Mouse (Mus musculus) testis, adult 2 months (tissue): ENCODE results near the gene Fto. TPM values are rescaled to one million over a fixed set of nuclear protein-coding genes. Genes with fewer than 3 reads are reported as not detected.
A peak's percentile ranks its signal among the peaks of the same experiment; 100 is the strongest.

Experiments
- H3K27ac ChIP-seq: fragments of 200-500 bp; 2 replicates; pipeline ENCODE4 v1.5.1; 2012; ENCODE audit warnings: low read depth, low read length; ENCODE audit not compliant: control insufficient read depth, insufficient read depth
- H3K27me3 ChIP-seq: fragments of 200-500 bp; 2 replicates; pipeline ENCODE4 v1.6.1; 2012; ENCODE audit warnings: mild to moderate bottlenecking, low read length, moderate library complexity; ENCODE audit not compliant: control insufficient read depth, insufficient read depth
- H3K36me3 ChIP-seq: fragments of 200-500 bp; 2 replicates; pipeline ENCODE4 v1.6.1; 2012; ENCODE audit warnings: mild to moderate bottlenecking, low read length; ENCODE audit not compliant: control insufficient read depth, insufficient read depth
- H3K4me1 ChIP-seq: fragments of 200-500 bp; 2 replicates; pipeline ENCODE4 v1.6.1; 2012; ENCODE audit warnings: low read length; ENCODE audit not compliant: control insufficient read depth, insufficient read depth
- H3K4me3 ChIP-seq: fragments of 200-500 bp; 2 replicates; pipeline ENCODE4 v1.5.1; 2012; ENCODE audit warnings: low read depth, mild to moderate bottlenecking, low read length, moderate library complexity, mixed read lengths; ENCODE audit not compliant: control insufficient read depth
- CTCF ChIP-seq: fragments of 200-500 bp; IDR thresholded peaks from 2 replicates; pipeline ENCODE4 v1.5.1; 2012; ENCODE audit warnings: low read depth, mild to moderate bottlenecking, inconsistent platforms, low read length, moderate library complexity; ENCODE audit not compliant: control insufficient read depth, insufficient read depth, insufficient replicate concordance
- POLR2A ChIP-seq: fragments of 200-500 bp; IDR thresholded peaks from 2 replicates; pipeline ENCODE4 v1.6.1; 2012; ENCODE audit warnings: low read depth, mild to moderate bottlenecking, inconsistent platforms, low read length, moderate library complexity; ENCODE audit not compliant: control insufficient read depth
- polyA plus RNA-seq: library from polyadenylated mRNA; depleted of rRNA; stranded (reverse); fragments of >200 nt; gene quantifications from 2 replicates; pipeline ENCODE4 v1.2.3, GENCODE M21; 2012

Gene Fto
- polyA plus RNA-seq, 1 experiment, result 56.4 TPM

DNA sequence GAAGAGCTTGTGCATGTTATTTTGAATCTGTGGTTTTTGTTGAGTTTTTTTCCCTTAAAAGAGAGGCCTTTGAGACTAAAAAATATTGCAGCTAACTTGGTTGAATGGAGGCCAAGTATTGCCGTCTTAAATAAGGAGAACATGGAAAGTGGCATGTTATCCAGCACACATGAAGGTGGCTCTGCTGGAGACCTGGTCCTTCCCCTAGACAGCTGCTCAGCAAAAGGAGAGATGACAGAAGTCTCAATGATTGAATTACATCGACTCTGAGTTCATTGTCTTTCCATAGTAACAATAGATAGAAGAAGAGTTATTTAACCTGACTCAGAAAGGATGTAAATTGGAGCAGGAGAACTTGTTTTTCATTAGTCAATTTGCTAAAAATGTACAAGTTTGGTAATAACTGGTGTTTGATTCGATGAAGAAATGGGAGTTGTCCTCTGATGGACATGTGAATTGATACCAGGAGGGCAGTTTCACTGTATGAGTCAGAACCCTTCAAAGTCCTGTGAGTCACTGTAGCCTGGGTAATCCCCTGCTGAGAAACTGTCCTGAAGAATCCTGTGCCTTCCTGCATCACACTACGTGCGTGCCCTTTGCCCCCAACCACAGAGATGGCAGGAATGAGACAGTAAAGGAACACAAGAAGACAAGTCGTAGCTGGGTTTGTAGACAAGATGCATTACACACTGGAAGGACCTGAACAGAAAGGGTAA lies 82.2 kb downstream of the Fto start:
- no peak overlapping the region for H3K4me3 ChIP-seq
- no peak overlapping the region for H3K27ac ChIP-seq
- no peak for TF ChIP-seq POLR2A
- TF ChIP-seq CTCF, result no peak
- H3K4me1 ChIP-seq, result no peaks in the 10 kb centered on the region
- no peaks in the 10 kb centered on the region for H3K27me3 ChIP-seq
- H3K36me3 ChIP-seq, result no peaks in the 10 kb centered on the region

DNA sequence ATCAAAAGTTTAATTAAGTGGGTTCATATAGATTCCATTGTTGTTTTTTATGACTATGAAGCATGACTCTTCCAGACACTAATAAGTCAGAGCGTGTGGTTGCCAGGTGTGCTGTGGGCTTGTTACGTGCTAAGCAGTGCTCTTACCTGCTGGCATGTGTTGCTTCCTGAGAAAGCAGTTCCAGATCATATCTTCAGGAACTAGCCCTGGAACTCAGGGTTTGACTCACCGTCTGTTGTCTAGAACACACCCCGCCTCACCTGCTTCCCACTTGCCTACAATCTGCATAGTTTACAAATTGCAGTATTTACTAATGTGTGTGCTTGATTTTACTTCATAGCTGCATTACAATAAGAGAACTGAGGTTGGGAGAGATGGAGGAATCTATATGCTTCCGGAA lies 84.7 kb downstream of the Fto start:
- H3K4me3 ChIP-seq, result no peak overlapping the region
- TF ChIP-seq POLR2A (no peak), CTCF (no peak)
- no peaks in the 10 kb centered on the region for H3K4me1 ChIP-seq
- no peaks in the 10 kb centered on the region for H3K36me3 ChIP-seq
- H3K27me3 ChIP-seq, result no peaks in the 10 kb centered on the region
- no peak overlapping the region for H3K27ac ChIP-seq

DNA sequence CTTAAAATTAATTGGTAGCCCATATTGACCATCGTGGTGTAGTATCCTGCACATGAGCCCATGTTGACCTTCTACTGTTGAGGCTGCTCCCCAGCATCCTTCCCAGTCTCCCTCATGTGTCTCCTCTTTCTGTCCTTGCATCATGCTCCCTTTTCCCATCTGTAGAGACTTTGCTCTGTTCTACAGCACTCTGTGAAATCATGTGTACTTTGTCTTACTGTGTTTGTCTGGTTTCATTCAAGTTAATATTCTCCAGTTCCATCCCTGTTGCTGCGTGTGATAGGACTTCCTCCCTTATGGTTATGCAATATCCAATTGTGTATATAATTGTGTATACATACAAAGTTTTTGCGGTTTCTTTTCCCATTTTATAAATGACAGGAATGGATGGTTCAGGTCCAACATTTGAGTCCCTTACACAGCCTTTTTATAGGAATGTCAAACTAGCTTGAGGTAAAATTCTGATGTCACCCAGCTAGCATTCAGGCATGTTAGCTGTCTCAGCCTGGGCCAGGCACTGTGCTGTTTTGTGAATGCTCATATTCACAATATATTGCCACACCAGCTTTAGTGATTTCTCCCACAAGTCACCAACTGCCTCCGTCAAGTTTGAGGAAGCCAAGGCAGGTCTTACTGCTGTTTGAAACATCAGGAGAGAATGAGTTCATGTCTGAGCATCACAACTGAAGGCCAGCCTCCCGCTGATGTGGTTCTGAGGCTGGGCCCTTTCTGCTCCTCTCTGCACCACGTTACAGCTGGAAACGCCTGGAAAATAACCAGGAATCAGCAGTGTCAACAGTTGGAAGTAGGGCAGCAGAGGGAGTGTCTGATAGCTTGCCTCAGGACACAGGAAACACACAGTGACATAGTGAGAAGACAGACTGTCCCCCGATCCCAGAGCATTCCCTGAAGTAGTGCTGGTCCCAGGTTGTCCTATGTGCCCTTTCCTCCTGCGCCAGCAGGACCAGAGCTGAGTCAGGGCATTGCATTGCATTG lies 90.0 kb downstream of the Fto start:
- no peaks in the 10 kb centered on the region for H3K4me1 ChIP-seq
- no peak for TF ChIP-seq CTCF
- no peak overlapping the region for H3K27ac ChIP-seq
- H3K27me3 ChIP-seq, result no peaks in the 10 kb centered on the region
- no peaks in the 10 kb centered on the region for H3K36me3 ChIP-seq
- no peak overlapping the region for H3K4me3 ChIP-seq

DNA sequence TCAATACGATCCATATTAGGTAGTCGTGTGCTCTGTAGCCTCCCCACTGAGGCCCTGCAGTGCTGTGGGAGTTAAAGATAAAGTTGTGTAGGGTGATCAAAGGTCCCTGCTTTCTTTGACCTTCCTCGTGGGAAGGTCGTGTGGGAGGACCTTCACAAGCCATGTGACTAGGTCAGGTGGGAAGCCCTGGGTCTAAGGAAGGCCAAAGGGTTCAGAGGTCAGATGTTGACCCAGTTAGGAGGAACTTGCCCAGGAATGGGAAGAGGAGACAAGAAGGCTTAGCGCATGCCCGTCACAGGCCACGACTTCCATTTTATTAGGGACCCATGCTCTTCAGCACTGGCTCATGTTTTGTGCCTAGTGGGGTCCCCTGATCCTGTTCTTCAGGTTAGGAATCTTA lies 91.0 kb downstream of the Fto start:
- no peaks in the 10 kb centered on the region for H3K27me3 ChIP-seq
- H3K27ac ChIP-seq, result no peak overlapping the region
- H3K36me3 ChIP-seq, result no peaks in the 10 kb centered on the region
- TF ChIP-seq POLR2A, result no peak
- TF ChIP-seq CTCF, result no peak
- H3K4me3 ChIP-seq, result no peak overlapping the region
- H3K4me1 ChIP-seq, result no peaks in the 10 kb centered on the region

DNA sequence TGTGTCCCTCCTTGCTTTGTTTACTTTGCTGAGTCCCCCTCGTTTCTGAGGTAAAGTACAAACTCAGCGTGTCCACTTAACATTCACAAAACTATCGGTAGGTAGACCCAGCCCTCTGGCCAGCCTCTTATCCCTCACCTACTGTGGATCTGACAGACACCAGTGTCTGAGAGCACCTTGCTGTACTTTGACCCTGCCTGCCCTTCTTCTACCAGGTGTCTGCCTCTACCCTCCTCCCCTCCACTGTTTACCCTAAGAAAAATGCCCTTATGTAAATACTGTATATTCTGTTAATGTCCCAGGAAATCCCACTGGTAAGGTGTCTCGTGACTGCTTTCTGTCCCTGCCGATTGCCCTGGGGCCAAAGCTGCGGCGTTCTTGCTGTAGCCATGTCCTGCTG lies 91.8 kb downstream of the Fto start:
- TF ChIP-seq CTCF, result no peak
- Histone ChIP-seq H3K27ac (no peak overlapping the region), H3K4me3 (no peak overlapping the region), H3K4me1 (no peaks in the 10 kb centered on the region), H3K36me3 (no peaks in the 10 kb centered on the region), H3K27me3 (no peaks in the 10 kb centered on the region)

DNA sequence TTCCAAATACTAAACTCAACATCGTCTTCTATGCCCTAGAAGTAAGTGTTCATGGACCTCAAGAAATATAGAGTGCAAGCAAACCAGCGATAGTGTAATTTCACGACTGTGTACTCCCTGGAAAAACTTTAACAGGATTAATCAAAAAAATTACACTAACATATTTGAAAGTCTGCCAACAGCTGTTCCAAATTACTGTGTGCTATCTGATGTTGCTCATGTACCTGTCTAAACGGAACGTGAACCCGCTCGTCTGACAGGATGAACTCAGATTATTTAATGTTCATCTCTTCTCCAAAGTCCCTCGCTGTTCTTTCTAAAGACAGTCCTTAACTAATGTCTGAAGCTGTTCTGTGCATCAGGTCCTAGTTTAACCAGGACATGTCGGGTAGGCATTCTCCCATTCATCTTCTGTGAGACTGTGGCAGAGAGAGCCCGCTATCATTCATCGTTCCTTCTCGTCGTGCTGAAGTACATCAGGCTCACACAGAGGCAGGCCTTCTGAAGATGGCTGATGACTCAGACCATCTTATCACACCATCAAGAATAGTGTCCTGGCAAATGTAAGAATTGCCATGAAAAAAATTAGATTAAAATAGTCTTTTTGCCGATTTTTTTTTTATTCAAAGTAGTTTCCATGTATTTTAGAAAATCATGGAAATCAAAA lies 93.4 kb downstream of the Fto start:
- Histone ChIP-seq H3K36me3 (no peaks in the 10 kb centered on the region), H3K27me3 (no peaks in the 10 kb centered on the region), H3K27ac (no peak overlapping the region), H3K4me3 (no peak overlapping the region), H3K4me1 (no peaks in the 10 kb centered on the region; the same call in 1 of the 2 replicates)
- TF ChIP-seq CTCF, result no peak
- TF ChIP-seq POLR2A, result no peak

DNA sequence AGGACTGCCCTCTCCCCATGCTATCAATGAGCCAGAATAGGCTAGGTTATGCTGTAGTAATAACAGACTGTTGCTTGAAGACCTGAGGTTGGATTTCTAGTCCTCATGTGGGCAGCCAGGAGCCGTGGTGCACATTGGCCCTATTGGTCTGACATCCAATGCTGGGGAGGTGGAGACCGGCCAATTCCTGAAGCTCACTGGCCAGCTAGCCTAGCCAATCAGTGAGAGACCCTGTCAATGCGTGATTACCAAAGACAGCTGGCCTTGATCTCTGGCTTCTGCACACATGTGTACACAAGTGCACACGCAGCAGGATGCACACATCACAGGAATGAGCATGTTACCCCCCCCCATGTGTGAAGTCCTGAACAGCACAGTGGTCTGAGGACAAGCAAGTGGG lies 94.6 kb downstream of the Fto start:
- no peaks in the 10 kb centered on the region for H3K36me3 ChIP-seq
- no peaks in the 10 kb centered on the region for H3K27me3 ChIP-seq
- H3K4me1 ChIP-seq, result no peaks in the 10 kb centered on the region; the same call in 1 of the 2 replicates
- no peak overlapping the region for H3K27ac ChIP-seq
- peak overlapping the region; percentile 44; the same call in 1 of the 2 replicates for H3K4me3 ChIP-seq
- no peak for TF ChIP-seq CTCF
- no peak for TF ChIP-seq POLR2A
